ENCODE assay signal across 9 mouse cellular contexts in the genomic region with DNA sequence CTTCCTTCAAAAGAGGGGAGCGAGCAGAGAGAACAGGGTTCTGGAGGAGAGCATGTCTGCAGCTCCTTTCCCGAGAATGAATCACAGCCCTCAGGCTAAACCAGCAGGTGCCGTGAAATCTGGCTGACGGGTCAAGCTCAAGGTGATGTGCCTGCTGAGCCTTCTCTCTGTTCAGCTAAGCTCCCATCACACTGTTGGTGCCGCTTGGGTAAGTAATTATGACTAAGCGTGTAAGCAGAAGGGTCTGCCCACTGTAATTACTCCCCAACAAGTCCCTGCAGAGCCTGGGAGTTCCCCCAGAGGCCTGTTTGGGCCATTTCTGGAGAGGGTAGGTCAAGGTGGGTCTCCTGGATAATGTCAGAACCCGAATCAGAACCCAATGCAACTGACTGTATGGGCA.
DNase-seq lines count a peak whose midpoint lies in the region; ATAC-seq and TF ChIP-seq lines count a peak whose summit lies in the region.
"Had no signal": no experiment of that assay in that cellular context is flagged by ENCODE, and none has a peak within 500 bp of the region (broad histone marks: within the 10 kb centered on the region; RNA-seq: fewer than 3 reads in every experiment).

No protein-coding gene starts in this region.

- H3K4me3 ChIP-seq in liver, postnatal 0 days (ENCODE audit: low read depth, low read length) = no peak overlapping the region
- no peak overlapping the region for H3K4me3 ChIP-seq in hindbrain, postnatal 0 days (ENCODE audit: low read length)
- H3K4me3 ChIP-seq in stomach, embryonic 16.5 days (replicated peaks; ENCODE audit: low read length) = no peak overlapping the region
- H3K4me3 ChIP-seq: limb, embryonic 12.5 days had no signal

- no peaks in the 10 kb centered on the region for H3K36me3 ChIP-seq in liver, postnatal 0 days (replicated peaks; ENCODE audit: insufficient read depth, low read length)
- H3K36me3 ChIP-seq in hindbrain, postnatal 0 days (ENCODE audit: insufficient read depth, low read length) = no peaks in the 10 kb centered on the region
- no peaks in the 10 kb centered on the region for H3K36me3 ChIP-seq in stomach, embryonic 16.5 days (ENCODE audit: control insufficient read depth, insufficient read depth, low read length)
- H3K36me3 ChIP-seq: limb, embryonic 12.5 days had no signal

- H3K4me1 ChIP-seq in liver, postnatal 0 days (ENCODE audit: insufficient read depth) = peaks cover 18% of the 10 kb centered on the region
- H3K4me1 ChIP-seq in hindbrain, postnatal 0 days (ENCODE audit: insufficient read depth, low read length) = peaks cover 25% of the 10 kb centered on the region
- H3K4me1 ChIP-seq in stomach, embryonic 16.5 days (ENCODE audit: control insufficient read depth, insufficient read depth, low read length) = peaks cover 45% of the 10 kb centered on the region

- H3K27me3 ChIP-seq in liver, postnatal 0 days (ENCODE audit: insufficient read depth, low read length) = no peaks in the 10 kb centered on the region
- no peaks in the 10 kb centered on the region for H3K27me3 ChIP-seq in hindbrain, postnatal 0 days (ENCODE audit: insufficient read depth, low read length)
- H3K27me3 ChIP-seq in stomach, embryonic 16.5 days (ENCODE audit: control insufficient read depth, insufficient read depth, low read length) = no peaks in the 10 kb centered on the region
- H3K27me3 ChIP-seq: limb, embryonic 12.5 days had no signal

- DNase-seq in cerebellum, postnatal 25 days = peak; percentile 45 to 65
- no peak for DNase-seq in cerebellum, postnatal 4 days (ENCODE audit: low spot score in 2 of 2)
- no peak for DNase-seq in liver, postnatal 0 days
- no peak for DNase-seq in liver
- peak; percentile 59 for DNase-seq in hindbrain, postnatal 0 days (ENCODE audit: low spot score)
- DNase-seq in testis, postnatal 14 days (ENCODE audit: low spot score) = no peak
- DNase-seq in adrenal gland, postnatal 10 days = no peak

- no peak for ATAC-seq in liver, postnatal 0 days
- ATAC-seq in hindbrain, postnatal 0 days = no peak
- no peak for ATAC-seq in stomach, embryonic 16.5 days (ENCODE audit: insufficient read depth, low FRiP score)

- no peaks in the 10 kb centered on the region for H3K9me3 ChIP-seq in liver, postnatal 0 days (ENCODE audit: low read length)
- no peaks in the 10 kb centered on the region for H3K9me3 ChIP-seq in hindbrain, postnatal 0 days (ENCODE audit: low read length)
- H3K9me3 ChIP-seq in stomach, embryonic 16.5 days (replicated peaks; ENCODE audit: control insufficient read depth, low read length) = no peaks in the 10 kb centered on the region
- H3K9me3 ChIP-seq: limb, embryonic 12.5 days had no signal

- peak overlapping the region; percentile 99; the same call in 1 of the 2 replicates for H3K27ac ChIP-seq in liver, postnatal 0 days (ENCODE audit: low read depth)
- peak overlapping the region; percentile 45; the same call in 1 of the 2 replicates for H3K27ac ChIP-seq in hindbrain, postnatal 0 days
- H3K27ac ChIP-seq in stomach, embryonic 16.5 days (ENCODE audit: low read length) = peak overlapping the region; percentile 100

- no peak for TF ChIP-seq EP300 in liver, postnatal 0 days (IDR thresholded peaks at IDR 0.05; ENCODE audit: low read depth)

- H3K4me2 ChIP-seq in liver, postnatal 0 days (ENCODE audit: low read depth, low read length) = no peak overlapping the region
- no peak overlapping the region for H3K4me2 ChIP-seq in hindbrain, postnatal 0 days (ENCODE audit: low read depth, low read length)
- H3K4me2 ChIP-seq in stomach, embryonic 16.5 days (ENCODE audit: low read depth, low read length) = no peak overlapping the region
- H3K4me2 ChIP-seq: limb, embryonic 12.5 days had no signal

- H3K9ac ChIP-seq in liver, postnatal 0 days (replicated peaks) = no peak overlapping the region
- H3K9ac ChIP-seq in hindbrain, postnatal 0 days (replicated peaks; ENCODE audit: low read length) = no peak overlapping the region
- H3K9ac ChIP-seq in stomach, embryonic 16.5 days (ENCODE audit: low read length) = no peak overlapping the region
- H3K9ac ChIP-seq: limb, embryonic 12.5 days had no signal

- no peak for TF ChIP-seq CTCF in liver, postnatal 0 days (IDR thresholded peaks at IDR 0.05; ENCODE audit: low read depth)
- no peak for TF ChIP-seq CTCF in hindbrain, postnatal 0 days (IDR thresholded peaks at IDR 0.05; ENCODE audit: low read depth)

- 76% methylated on average over 7 of the region's 7 CpGs for WGBS in liver, postnatal 0 days (ENCODE audit: insufficient replicate concordance)
- WGBS in hindbrain, postnatal 0 days = 33% methylated on average over 7 of the region's 7 CpGs
- whole genome bisulfite sequencing in stomach, embryonic 16.5 days = 69% methylated on average over 7 of the region's 7 CpGs

Comparison
In these comparisons a context has a peak if more than half of its experiments do, and no peak if none do; other contexts are left out.
1. DNase-seq: peak in cerebellum, postnatal 25 days (2 of 2) and hindbrain, postnatal 0 days (single experiment); none in cerebellum, postnatal 4 days (0 of 2), liver, postnatal 0 days (single experiment), liver (single experiment), testis, postnatal 14 days (single experiment) and adrenal gland, postnatal 10 days (single experiment).
2. H3K27ac ChIP-seq: peak in every context shown above with its lines; median percentile 100 in stomach, embryonic 16.5 days; 99 in liver, postnatal 0 days; 45 in hindbrain, postnatal 0 days.